Mouse (Mus musculus) CH12.LX (cell line): ENCODE data around the gene Flnc.

ENCODE experiments used
- CTCF ChIP-seq, 2 experiments: IDR thresholded peaks in 1 of 2; conservative IDR thresholded peaks in 1 of 2; 2 replicates each; pipeline ENCODE4 v1.5.1; 2011 to 2012; ENCODE audit warnings: low read depth in 2 of 2, low read length in 2 of 2, improper control_type of control experiment in 1 of 2, inconsistent platforms in 1 of 2, mild to moderate bottlenecking in 1 of 2, moderate library complexity in 1 of 2
- E2F4 ChIP-seq: IDR thresholded peaks from 2 replicates; pipeline ENCODE4 v1.6.1; 2011; ENCODE audit warnings: low read depth, low read length, improper control_type of control experiment; ENCODE audit not compliant: insufficient replicate concordance
- EP300 ChIP-seq: IDR thresholded peaks from 2 replicates; pipeline ENCODE4 v1.6.1; 2011; ENCODE audit warnings: low read length, improper control_type of control experiment
- MAX ChIP-seq: IDR thresholded peaks from 2 replicates; pipeline ENCODE4 v1.6.1; 2011; ENCODE audit warnings: low read length, improper control_type of control experiment
- MXI1 ChIP-seq: IDR thresholded peaks from 2 replicates; pipeline ENCODE4 v1.6.1; 2011; ENCODE audit warnings: mild to moderate bottlenecking, low read depth, low read length, improper control_type of control experiment
- PAX5 ChIP-seq: IDR thresholded peaks from 2 replicates; pipeline ENCODE4 v1.6.1; 2012; ENCODE audit warnings: low read length, inconsistent platforms, mixed read lengths
- POLR2A ChIP-seq: IDR thresholded peaks from 2 replicates; pipeline ENCODE4 v1.6.1; 2011; ENCODE audit warnings: low read depth, mild to moderate bottlenecking, improper control_type of control experiment, low read length
- POLR2AphosphoS2 ChIP-seq: IDR thresholded peaks from 2 replicates; pipeline ENCODE4 v1.6.1; 2011; ENCODE audit warnings: low read depth, low read length, improper control_type of control experiment
- RAD21 ChIP-seq: IDR thresholded peaks from 2 replicates; pipeline ENCODE4 v1.6.1; 2011; ENCODE audit warnings: low read depth, mild to moderate bottlenecking, low read length, improper control_type of control experiment, moderate library complexity
- SIN3A ChIP-seq: IDR thresholded peaks from 2 replicates; pipeline ENCODE4 v1.6.1; 2012; ENCODE audit warnings: low read length, improper control_type of control experiment, inconsistent platforms
- TBP ChIP-seq: conservative IDR thresholded peaks from 2 replicates; pipeline ENCODE4 v1.6.1; 2011; ENCODE audit warnings: low read depth, low read length, improper control_type of control experiment
- USF2 ChIP-seq: conservative IDR thresholded peaks from 2 replicates; pipeline ENCODE4 v1.6.1; 2011; ENCODE audit warnings: low read depth, low read length, improper control_type of control experiment

DNA sequence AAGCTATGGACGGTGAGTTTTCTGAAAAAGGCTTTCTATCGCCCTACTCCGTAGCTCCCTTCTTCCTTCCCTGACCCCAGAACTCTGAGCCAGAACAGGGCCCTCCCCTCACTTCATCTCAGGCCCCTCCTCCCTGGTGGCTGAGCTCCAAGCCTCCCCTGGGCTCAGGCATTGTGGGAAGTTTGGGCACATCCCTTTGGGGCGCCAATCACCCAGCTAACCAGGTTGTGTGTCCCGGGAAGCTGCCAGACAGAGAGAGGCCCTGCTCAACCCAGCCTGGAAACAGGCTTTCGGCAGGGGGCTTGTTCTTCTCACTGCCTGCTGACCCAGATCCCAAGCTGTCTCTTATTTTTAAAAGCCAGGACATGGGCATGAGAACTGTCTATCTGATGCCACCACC is 35.5 kb upstream of the Flnc start:
- no peak for TF ChIP-seq POLR2A
- no peak for TF ChIP-seq CTCF (conservative IDR thresholded peaks at IDR 0.05 in 1 of 2, IDR thresholded peaks at IDR 0.05 in 1 of 2; ENCODE audit: low read depth in 2 of 2, low read length in 2 of 2)
- no peak for TF ChIP-seq USF2
- no peak for TF ChIP-seq POLR2AphosphoS2
- no peak for TF ChIP-seq MXI1
- TF ChIP-seq SIN3A, result no peak
- TF ChIP-seq E2F4, result no peak
- TF ChIP-seq MAX, result no peak
- no peak for TF ChIP-seq RAD21
- no peak for TF ChIP-seq PAX5
- no peak for TF ChIP-seq TBP
- no peak for TF ChIP-seq EP300
